Mouse (Mus musculus): ENCODE results near the gene Ttc25.

DNA sequence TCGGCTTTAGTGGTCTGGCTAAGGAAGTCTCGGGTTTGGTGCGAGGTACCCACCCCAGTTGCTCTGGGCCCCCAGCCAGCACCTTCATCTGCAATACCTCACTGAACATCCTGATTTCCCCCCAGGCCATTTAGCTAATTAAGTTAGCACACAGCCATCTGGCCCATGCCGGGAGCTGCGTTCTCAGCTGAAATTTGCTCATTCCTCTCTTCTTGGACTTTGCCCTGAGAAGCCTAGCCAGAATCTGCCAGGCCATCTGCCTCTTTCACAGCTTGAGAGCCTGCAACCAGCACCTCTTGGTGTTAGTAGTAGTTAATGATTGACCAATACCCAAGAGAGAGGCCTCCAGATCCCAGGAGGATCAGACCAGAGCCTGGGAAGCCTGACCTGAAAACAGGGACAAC lies 27.2 kb upstream of the Ttc25 start:
- TF ChIP-seq POLR2A (IDR thresholded peaks at IDR 0.05; ENCODE audit: extremely low read depth, insufficient read depth, low read length) (no peak), CTCF (IDR thresholded peaks at IDR 0.05; ENCODE audit: extremely low read depth, insufficient read depth, low read length) (no peak)
